Mouse (Mus musculus) kidney, embryonic 15.5 days (tissue): ENCODE measurements around the gene Olfr211. TPM values are rescaled to one million over a fixed set of nuclear protein-coding genes. Genes with fewer than 3 reads are reported as not detected.

Experiments
- ATAC-seq: fragments of 200-750 bp; cut with Nextera tagmentation; replicated peaks from 2 replicates; pipeline ENCODE4 v1.8.0; 2017; ENCODE audit warnings: moderate TSS enrichment; ENCODE audit not compliant: low FRiP score
- H3K27ac ChIP-seq: fragments of 300-500 bp; sonication (generic); 2 replicates; pipeline ENCODE4 v1.5.1; 2015; ENCODE audit warnings: mild to moderate bottlenecking, inconsistent platforms
- H3K27me3 ChIP-seq: fragments of 300-500 bp; sonication (generic); 2 replicates; pipeline ENCODE4 v1.6.1; 2015; ENCODE audit warnings: inconsistent platforms
- H3K36me3 ChIP-seq: fragments of 300-500 bp; sonication (generic); 2 replicates; pipeline ENCODE4 v1.6.1; 2015; ENCODE audit warnings: inconsistent platforms
- H3K4me1 ChIP-seq: fragments of 300-500 bp; sonication (generic); 2 replicates; pipeline ENCODE4 v1.6.1; 2015; ENCODE audit warnings: inconsistent platforms
- H3K4me2 ChIP-seq: fragments of 300-500 bp; sonication (generic); 2 replicates; pipeline ENCODE4 v1.6.1; 2015; ENCODE audit warnings: moderate library complexity, mild to moderate bottlenecking, inconsistent platforms
- H3K4me3 ChIP-seq: fragments of 300-500 bp; sonication (generic); replicated peaks from 2 replicates; pipeline ENCODE4 v1.5.1; 2015; ENCODE audit warnings: mild to moderate bottlenecking, inconsistent platforms
- H3K9ac ChIP-seq: fragments of 300-500 bp; sonication (generic); 2 replicates; pipeline ENCODE4 v1.6.1; 2015; ENCODE audit warnings: mild to moderate bottlenecking, inconsistent platforms
- H3K9me3 ChIP-seq: fragments of 300-500 bp; sonication (generic); replicated peaks from 2 replicates; pipeline ENCODE4 v1.6.1; 2016; ENCODE audit warnings: inconsistent platforms
- WGBS: fragments of 180-500 bp; shearing (Covaris S2); methylation state at CpG from one replicate; pipeline ENCODE4 v1.1.7; 2015; ENCODE audit warnings: mixed read lengths; 5-methylcytosine and 5-hydroxymethylcytosine counted together
- polyA plus RNA-seq: library from polyadenylated mRNA; unstranded; fragments of >200 nt; fragmentation: Nextera tagmentation; extraction: Ambion mirVana; gene quantifications from 2 replicates; pipeline ENCODE4 v1.2.1, GENCODE M21; 2015

Olfr211 gene
- not detected in 2 replicates for polyA plus RNA-seq

- Histone ChIP-seq H3K27ac (no peak within 1 kb of the TSS), H3K4me2 (no peak within 1 kb of the TSS), H3K27me3 (no peaks in the 10 kb centered on the region), H3K4me1 (no peaks in the 10 kb centered on the region), H3K9me3 (no peaks in the 10 kb centered on the region), H3K36me3 (no peaks in the 10 kb centered on the region), H3K4me3 (no peak within 1 kb of the TSS), H3K9ac (no peak within 1 kb of the TSS)
- no peak for ATAC-seq
- WGBS = 78% methylated on average over 4 of the region's 4 CpGs
These were observed at the start of gene Olfr211 for GRCm38 (mm10) chr6:116488791-116489190. TSS of gene Olfr211 (plus strand) at chr6:116489091.

GRCm38 (mm10) chr6:116439531-116439930 lies 49.4 kb upstream of the Olfr211 start:
- WGBS = 83% methylated on average over 6 of the region's 6 CpGs
- no peak overlapping the region for H3K9ac ChIP-seq
- no peaks in the 10 kb centered on the region for H3K27me3 ChIP-seq
- H3K36me3 ChIP-seq = no peaks in the 10 kb centered on the region
- no peaks in the 10 kb centered on the region for H3K9me3 ChIP-seq
- no peak for ATAC-seq
- no peak overlapping the region for H3K4me2 ChIP-seq
- no peak overlapping the region for H3K27ac ChIP-seq
- no peak overlapping the region for H3K4me3 ChIP-seq
- H3K4me1 ChIP-seq = no peaks in the 10 kb centered on the region

DNA sequence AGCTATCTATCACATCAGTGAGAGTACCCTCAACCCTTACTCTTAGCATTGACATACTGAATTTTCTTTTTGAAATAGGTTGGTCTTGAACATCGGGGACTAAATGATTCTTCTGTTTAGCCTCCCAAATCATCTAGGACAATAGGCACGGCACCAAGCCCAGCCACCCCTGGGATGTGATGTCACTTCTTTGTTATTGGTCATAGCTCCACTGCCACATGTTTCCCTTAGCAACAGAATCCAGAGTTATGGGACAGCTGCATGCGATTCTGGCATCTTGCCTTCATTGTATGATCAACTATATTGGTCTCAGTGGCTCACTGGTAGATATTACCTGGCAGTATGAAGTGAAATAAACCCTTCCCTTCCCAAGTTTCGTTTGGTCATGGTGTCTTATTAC lies 48.4 kb upstream of the Olfr211 start:
- H3K27ac ChIP-seq = no peak overlapping the region
- H3K9ac ChIP-seq = no peak overlapping the region
- no peaks in the 10 kb centered on the region for H3K9me3 ChIP-seq
- no peak overlapping the region for H3K4me2 ChIP-seq
- H3K36me3 ChIP-seq = no peaks in the 10 kb centered on the region
- ATAC-seq = no peak
- WGBS = 74% methylated on average over 4 of the region's 4 CpGs
- H3K4me3 ChIP-seq = no peak overlapping the region
- no peaks in the 10 kb centered on the region for H3K4me1 ChIP-seq
- no peaks in the 10 kb centered on the region for H3K27me3 ChIP-seq

DNA sequence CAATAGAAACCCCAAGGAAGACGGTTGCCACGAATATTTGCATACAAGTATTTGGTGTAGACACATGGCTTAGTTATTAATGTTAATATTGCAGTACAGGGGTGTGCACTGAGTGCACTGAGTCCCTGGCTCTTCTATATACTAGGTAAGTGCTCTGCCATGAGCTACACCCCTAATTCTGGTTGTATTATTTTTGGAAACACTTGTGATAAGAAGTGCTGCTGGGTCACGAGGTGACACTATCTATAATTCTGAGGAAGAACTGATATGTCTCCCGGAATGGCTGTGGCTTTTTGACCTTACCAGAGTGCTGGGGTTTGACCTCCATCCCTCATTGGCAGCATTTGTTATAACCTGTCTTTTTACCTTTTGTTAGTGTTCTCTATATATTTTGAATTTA lies 48.0 kb upstream of the Olfr211 start:
- no peaks in the 10 kb centered on the region for H3K27me3 ChIP-seq
- no peak overlapping the region for H3K9ac ChIP-seq
- no peak overlapping the region for H3K4me3 ChIP-seq
- H3K4me2 ChIP-seq = no peak overlapping the region
- no peaks in the 10 kb centered on the region for H3K36me3 ChIP-seq
- ATAC-seq = no peak
- no peaks in the 10 kb centered on the region for H3K9me3 ChIP-seq
- WGBS = 73% methylated on average over 4 of the region's 4 CpGs
- H3K27ac ChIP-seq = no peak overlapping the region
- no peaks in the 10 kb centered on the region for H3K4me1 ChIP-seq

DNA sequence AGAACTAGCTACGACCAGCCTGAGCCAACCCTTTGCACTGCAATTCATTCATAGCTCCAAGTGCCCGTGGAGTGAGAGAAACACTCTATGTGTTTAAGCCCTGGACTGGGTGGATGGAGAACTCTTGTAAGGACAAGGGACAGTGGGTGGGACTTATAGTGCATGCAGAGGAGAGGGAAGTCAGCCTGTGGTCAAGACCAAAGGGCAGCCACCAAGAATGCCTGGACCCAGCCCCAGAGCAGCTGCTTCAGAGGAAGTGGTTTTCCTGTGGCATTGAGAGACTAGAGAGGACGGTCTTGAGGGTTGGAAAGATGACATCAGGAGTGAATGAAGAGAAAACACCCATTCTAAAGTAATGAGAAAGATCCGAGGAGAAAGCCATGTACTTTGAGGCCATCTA lies 33.1 kb upstream of the Olfr211 start:
- peaks cover 5% of the 10 kb centered on the region for H3K4me1 ChIP-seq
- 78% methylated on average over 4 of the region's 4 CpGs for WGBS
- ATAC-seq = no peak

DNA sequence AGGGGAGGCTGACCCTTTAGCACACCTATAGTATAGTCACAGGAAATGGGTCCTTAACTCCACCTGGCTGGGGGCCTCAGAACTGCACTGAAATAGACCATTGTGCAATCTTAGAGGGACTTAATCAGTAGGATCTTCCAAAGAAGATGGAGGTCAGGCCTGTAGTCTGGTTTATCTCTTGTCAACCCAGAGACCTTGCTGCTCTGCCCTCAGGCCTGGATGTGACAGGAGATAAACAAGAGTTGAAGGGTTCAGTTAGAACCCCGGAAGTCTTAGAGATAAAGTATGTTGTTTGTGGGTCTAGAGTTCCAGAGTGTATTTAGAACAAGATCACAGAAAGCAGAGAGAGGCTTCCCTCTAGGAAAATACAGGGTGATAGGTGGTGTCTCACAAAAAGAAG lies 32.4 kb upstream of the Olfr211 start:
- 74% methylated on average over 1 of the region's 1 CpGs for WGBS
- ATAC-seq = no peak
- no peak overlapping the region for H3K4me3 ChIP-seq
- H3K9me3 ChIP-seq = no peaks in the 10 kb centered on the region
- H3K36me3 ChIP-seq = no peaks in the 10 kb centered on the region
- H3K4me2 ChIP-seq = no peak overlapping the region
- no peak overlapping the region for H3K27ac ChIP-seq
- H3K4me1 ChIP-seq = peaks cover 8% of the 10 kb centered on the region
- H3K9ac ChIP-seq = no peak overlapping the region
- H3K27me3 ChIP-seq = peaks cover 28% of the 10 kb centered on the region

More for the DNA sequence above, 33.1 kb upstream of the Olfr211 start:
- H3K4me3 ChIP-seq = no peak overlapping the region
- no peak overlapping the region for H3K27ac ChIP-seq
- H3K9ac ChIP-seq = no peak overlapping the region
- H3K36me3 ChIP-seq = no peaks in the 10 kb centered on the region
- H3K27me3 ChIP-seq = peaks cover 21% of the 10 kb centered on the region
- no peak overlapping the region for H3K4me2 ChIP-seq
- no peaks in the 10 kb centered on the region for H3K9me3 ChIP-seq

GRCm38 (mm10) chr6:116458728-116459127 lies 30.2 kb upstream of the Olfr211 start:
- ATAC-seq = no peak
- H3K36me3 ChIP-seq = no peaks in the 10 kb centered on the region
- H3K4me3 ChIP-seq = no peak overlapping the region
- no peak overlapping the region for H3K9ac ChIP-seq
- H3K4me1 ChIP-seq = peaks cover 8% of the 10 kb centered on the region
- no peak overlapping the region for H3K4me2 ChIP-seq
- no peak overlapping the region for H3K27ac ChIP-seq
- H3K27me3 ChIP-seq = peaks cover 44% of the 10 kb centered on the region
- H3K9me3 ChIP-seq = no peaks in the 10 kb centered on the region
- 71% methylated on average over 4 of the region's 4 CpGs for WGBS

GRCm38 (mm10) chr6:116459232-116459631 lies 29.7 kb upstream of the Olfr211 start:
- ATAC-seq = no peak
- 72% methylated on average over 2 of the region's 2 CpGs for WGBS

DNA sequence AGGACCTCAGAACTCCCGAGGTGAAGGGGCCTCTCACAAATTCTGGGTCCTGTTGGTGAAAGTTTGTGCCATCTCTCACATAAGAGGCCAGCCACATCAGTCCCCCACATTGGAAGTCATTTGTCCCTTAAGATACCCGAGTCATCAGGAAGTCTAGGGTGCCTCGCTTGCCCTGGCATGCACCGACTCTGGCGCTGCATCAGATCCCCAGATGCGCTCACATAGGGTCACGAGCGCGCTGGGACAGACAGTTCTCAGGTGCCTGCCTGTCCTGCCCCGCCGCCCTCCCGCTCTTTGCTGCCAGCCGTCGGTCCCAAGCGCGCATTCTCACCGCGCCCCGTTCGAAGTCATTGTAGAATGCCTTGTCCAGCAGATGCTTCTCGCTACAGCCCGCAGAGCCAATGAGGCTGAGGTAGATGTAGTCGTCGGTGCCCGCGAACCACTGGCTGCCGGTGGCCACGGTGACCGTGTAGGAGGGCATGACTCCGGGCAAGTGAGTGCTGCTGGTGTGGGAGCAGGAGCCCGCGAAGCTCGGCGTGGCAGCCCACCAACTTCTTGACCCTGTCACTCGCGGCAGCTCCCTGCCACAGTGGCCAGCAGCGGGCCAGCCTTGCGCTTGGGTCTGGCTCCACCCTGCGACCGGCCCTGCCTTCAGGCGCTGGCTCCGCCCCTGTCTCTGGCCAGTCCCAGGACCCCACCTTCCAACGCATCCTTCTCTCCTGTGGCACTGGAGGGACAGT lies 28.2 kb upstream of the Olfr211 start, which contains the start of gene Alox5:
Gene Alox5 (minus strand): TSS at position 635 of the 740 bp plus-strand sequence.
- Histone ChIP-seq H3K4me3 (peak within 1 kb of the TSS; percentile 42), H3K9ac (no peak within 1 kb of the TSS), H3K27ac (no peak within 1 kb of the TSS), H3K27me3 (peaks cover 46% of the 10 kb centered on the region), H3K4me2 (peak within 1 kb of the TSS; percentile 69), H3K9me3 (no peaks in the 10 kb centered on the region), H3K4me1 (peaks cover 8% of the 10 kb centered on the region), H3K36me3 (no peaks in the 10 kb centered on the region)
- peak; percentile 84 for ATAC-seq
- 2% methylated on average over 43 of the region's 43 CpGs for WGBS

More at GRCm38 (mm10) chr6:116459232-116459631, 29.7 kb upstream of the Olfr211 start:
- Histone ChIP-seq H3K4me2 (no peak overlapping the region), H3K27ac (no peak overlapping the region), H3K27me3 (peaks cover 44% of the 10 kb centered on the region), H3K4me3 (no peak overlapping the region), H3K36me3 (no peaks in the 10 kb centered on the region), H3K9me3 (no peaks in the 10 kb centered on the region), H3K4me1 (peaks cover 8% of the 10 kb centered on the region), H3K9ac (no peak overlapping the region)

DNA sequence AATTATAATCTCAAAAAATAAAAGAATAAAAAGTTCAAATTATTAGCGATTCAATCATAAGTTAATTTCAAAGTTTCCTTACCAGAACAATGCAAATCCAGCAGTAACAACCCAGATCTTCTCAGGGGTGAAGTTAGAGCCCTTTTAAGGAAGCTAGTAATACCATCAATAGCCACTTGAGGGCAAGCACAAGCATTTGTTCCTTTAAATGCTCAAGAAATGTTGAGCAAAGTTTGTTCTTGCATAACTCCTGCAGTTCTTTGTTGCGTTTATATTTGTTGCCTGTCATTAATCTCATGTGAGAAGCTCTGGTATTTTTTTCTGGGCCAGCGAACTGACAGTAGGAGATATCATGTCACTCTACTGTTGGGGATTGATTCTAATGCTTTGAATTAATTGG lies 20.8 kb upstream of the Olfr211 start:
- Histone ChIP-seq H3K9ac (no peak overlapping the region), H3K4me1 (no peaks in the 10 kb centered on the region), H3K27me3 (0 out of 2 replicates have a peak, but pooled peaks cover 2% of the 10 kb centered on the region), H3K4me2 (no peak overlapping the region), H3K9me3 (no peaks in the 10 kb centered on the region), H3K4me3 (no peak overlapping the region), H3K36me3 (no peaks in the 10 kb centered on the region), H3K27ac (no peak overlapping the region)
- WGBS = 37% methylated on average over 3 of the region's 3 CpGs
- ATAC-seq = no peak

- 79% methylated on average over 1 of the region's 1 CpGs for WGBS
- H3K36me3 ChIP-seq = no peaks in the 10 kb centered on the region
- H3K4me2 ChIP-seq = no peak overlapping the region
- ATAC-seq = no peak
- no peak overlapping the region for H3K27ac ChIP-seq
- no peak overlapping the region for H3K4me3 ChIP-seq
- no peaks in the 10 kb centered on the region for H3K4me1 ChIP-seq
- no peak overlapping the region for H3K9ac ChIP-seq
- no peaks in the 10 kb centered on the region for H3K9me3 ChIP-seq
- H3K27me3 ChIP-seq = no peaks in the 10 kb centered on the region
These were observed 3.8 kb upstream of the Olfr211 start for GRCm38 (mm10) chr6:116485081-116485480.

DNA sequence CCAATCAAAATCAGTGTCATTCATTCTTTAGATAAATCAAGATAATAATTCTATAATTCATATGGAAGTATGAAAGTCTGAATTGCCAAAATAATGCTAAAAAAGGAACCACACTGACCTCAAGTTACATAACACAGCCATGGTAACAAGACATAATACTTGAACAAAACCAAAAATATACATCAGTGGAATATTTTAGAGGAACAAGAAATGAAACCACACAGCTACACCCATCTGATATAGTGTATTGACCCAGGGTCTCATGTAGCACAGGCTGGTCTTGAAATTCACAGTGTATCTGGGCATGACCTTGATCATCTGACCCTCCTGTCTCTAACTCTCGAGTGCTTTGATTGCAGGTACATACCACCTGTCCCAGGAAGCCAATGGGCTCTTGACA lies 2.1 kb upstream of the Olfr211 start:
- H3K4me1 ChIP-seq = no peaks in the 10 kb centered on the region
- no peak overlapping the region for H3K4me3 ChIP-seq
- H3K27ac ChIP-seq = no peak overlapping the region
- H3K9me3 ChIP-seq = no peaks in the 10 kb centered on the region
- no peak overlapping the region for H3K4me2 ChIP-seq
- no peaks in the 10 kb centered on the region for H3K27me3 ChIP-seq
- ATAC-seq = no peak
- 61% methylated on average over 1 of the region's 1 CpGs for whole genome bisulfite sequencing
- no peaks in the 10 kb centered on the region for H3K36me3 ChIP-seq
- H3K9ac ChIP-seq = no peak overlapping the region

DNA sequence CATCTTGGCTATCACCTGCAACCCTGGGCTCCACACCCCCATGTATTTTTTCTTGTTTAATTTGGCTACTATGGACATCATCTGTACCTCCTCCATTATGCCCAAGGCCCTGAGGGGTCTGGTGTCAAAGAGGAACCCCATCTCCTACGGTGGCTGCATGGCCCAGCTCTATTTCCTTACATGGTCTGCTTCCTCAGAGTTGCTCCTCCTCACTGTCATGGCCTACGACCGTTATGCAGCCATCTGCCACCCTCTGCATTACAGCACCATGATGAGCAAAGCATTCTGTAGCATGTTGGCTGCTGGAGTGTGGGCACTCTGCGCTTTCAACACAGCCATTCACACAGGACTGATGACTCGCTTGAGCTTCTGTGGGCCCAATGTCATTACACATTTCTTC lies 4.9 kb downstream of the Olfr211 start:
- no peaks in the 10 kb centered on the region for H3K36me3 ChIP-seq
- no peak overlapping the region for H3K4me2 ChIP-seq
- WGBS = 79% methylated on average over 5 of the region's 5 CpGs
- H3K4me1 ChIP-seq = no peaks in the 10 kb centered on the region
- no peaks in the 10 kb centered on the region for H3K9me3 ChIP-seq
- no peak overlapping the region for H3K27ac ChIP-seq
- no peak overlapping the region for H3K9ac ChIP-seq
- no peaks in the 10 kb centered on the region for H3K27me3 ChIP-seq
- ATAC-seq = no peak
- no peak overlapping the region for H3K4me3 ChIP-seq
